Mouse (Mus musculus): ENCODE measurements at regions not wholly inside any gene's neighbourhood (a gene's known extent, or its start where the extent isn't known, plus 50 kb on each side); places are given as distances from the start of the nearest gene placed in this dataset.

DNA sequence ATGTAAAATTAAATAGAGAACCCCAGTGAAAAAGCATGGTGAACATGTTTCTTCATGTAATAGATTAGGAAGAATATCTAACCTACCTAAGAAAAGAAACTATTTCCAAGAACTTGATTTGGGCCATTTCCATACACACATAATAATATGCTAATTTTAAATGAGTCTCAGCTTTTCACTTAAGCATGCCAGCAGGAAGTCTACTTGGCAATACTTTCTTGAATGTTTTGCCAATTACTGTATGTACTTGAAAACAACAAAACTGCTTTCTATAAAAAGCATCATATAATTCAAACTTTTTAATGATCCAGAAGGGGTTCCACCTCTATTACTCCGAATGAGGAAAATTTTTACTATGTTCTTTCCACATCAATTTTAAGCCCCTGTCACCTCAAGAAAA is 1036.9 kb downstream of the Pcdh17 start:
- no peak for ATAC-seq (ENCODE audit: low FRiP score)
- Histone ChIP-seq H3K4me2 (replicated peaks; ENCODE audit: low read depth, low read length) (no peak overlapping the region), H3K27ac (ENCODE audit: low read depth, low read length) (no peak overlapping the region), H3K4me1 (replicated peaks; ENCODE audit: control insufficient read depth, insufficient read depth, low read length) (no peaks in the 10 kb centered on the region), H3K9ac (ENCODE audit: low read depth, low read length) (no peak overlapping the region), H3K27me3 (ENCODE audit: control insufficient read depth, insufficient read depth, low read length) (no peaks in the 10 kb centered on the region), H3K36me3 (ENCODE audit: control insufficient read depth, insufficient read depth, low read length) (no peaks in the 10 kb centered on the region), H3K4me3 (ENCODE audit: low read depth, low read length) (no peak overlapping the region), H3K9me3 (ENCODE audit: control insufficient read depth, low read length) (no peaks in the 10 kb centered on the region)
- 94% methylated on average over 1 of the region's 1 CpGs for WGBS
- no peak for DNase-seq (ENCODE audit: low spot score)

DNA sequence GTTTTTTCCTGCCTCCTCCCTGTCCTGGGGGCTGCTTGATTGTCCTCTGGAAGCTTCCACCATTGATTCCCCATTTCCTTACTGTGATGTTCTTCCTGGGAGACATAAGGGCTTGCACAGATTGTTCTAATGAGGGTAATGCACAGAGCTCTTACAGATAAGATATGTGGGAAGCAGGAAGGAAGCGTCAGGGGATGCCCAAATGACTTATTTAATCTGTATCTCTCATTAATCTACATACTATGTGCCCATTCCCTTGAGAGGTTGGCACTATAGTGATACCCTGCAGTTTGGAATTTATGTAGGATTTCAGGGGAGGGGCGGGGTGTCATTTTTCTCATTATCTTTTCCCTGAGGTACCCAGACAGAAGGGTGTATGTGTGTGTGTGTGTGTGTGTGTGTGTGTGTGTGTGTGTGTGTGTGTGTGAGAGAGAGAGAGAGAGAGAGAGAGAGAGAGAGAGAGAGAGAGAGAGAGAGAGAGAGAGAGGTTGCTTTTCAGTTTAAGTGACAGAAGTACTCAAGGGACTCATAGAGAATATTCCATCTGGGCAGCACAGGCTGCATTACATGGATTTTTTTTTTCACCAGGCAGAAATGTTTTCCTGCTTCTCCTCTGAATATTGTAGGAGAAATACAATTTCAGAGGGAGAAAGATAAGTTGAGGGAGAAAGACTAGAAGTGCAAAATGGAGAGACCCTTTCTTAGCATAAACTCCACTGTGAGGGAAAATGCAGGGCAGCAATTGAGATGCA is 1064.2 kb downstream of the Pcdh17 start:
- no peak overlapping the region for H3K4me2 ChIP-seq (replicated peaks; ENCODE audit: low read depth, low read length)
- ATAC-seq (ENCODE audit: low FRiP score) = peak; percentile 67
- no peaks in the 10 kb centered on the region for H3K27me3 ChIP-seq (ENCODE audit: control insufficient read depth, insufficient read depth, low read length)
- no peak overlapping the region for H3K27ac ChIP-seq (ENCODE audit: low read depth, low read length)
- no peaks in the 10 kb centered on the region for H3K9me3 ChIP-seq (ENCODE audit: control insufficient read depth, low read length)
- H3K36me3 ChIP-seq (ENCODE audit: control insufficient read depth, insufficient read depth, low read length) = no peaks in the 10 kb centered on the region
- H3K9ac ChIP-seq (ENCODE audit: low read depth, low read length) = no peak overlapping the region
- H3K4me3 ChIP-seq (ENCODE audit: low read depth, low read length) = no peak overlapping the region
- H3K4me1 ChIP-seq (replicated peaks; ENCODE audit: control insufficient read depth, insufficient read depth, low read length) = no peaks in the 10 kb centered on the region
- DNase-seq (ENCODE audit: low spot score) = peak; percentile 29
- WGBS = 65% methylated on average over 2 of the region's 2 CpGs

GRCm38 (mm10) chr14:85508527-85508926 is 1065.2 kb downstream of the Pcdh17 start:
- no peak overlapping the region for H3K4me3 ChIP-seq (ENCODE audit: low read depth, low read length)
- H3K4me2 ChIP-seq (replicated peaks; ENCODE audit: low read depth, low read length) = no peak overlapping the region
- peak; percentile 88 for ATAC-seq (ENCODE audit: low FRiP score)
- no peaks in the 10 kb centered on the region for H3K4me1 ChIP-seq (replicated peaks; ENCODE audit: control insufficient read depth, insufficient read depth, low read length)
- H3K9ac ChIP-seq (ENCODE audit: low read depth, low read length) = no peak overlapping the region
- WGBS = 23% methylated on average over 3 of the region's 3 CpGs
- H3K9me3 ChIP-seq (ENCODE audit: control insufficient read depth, low read length) = no peaks in the 10 kb centered on the region
- H3K27ac ChIP-seq (ENCODE audit: low read depth, low read length) = no peak overlapping the region
- no peaks in the 10 kb centered on the region for H3K36me3 ChIP-seq (ENCODE audit: control insufficient read depth, insufficient read depth, low read length)
- no peaks in the 10 kb centered on the region for H3K27me3 ChIP-seq (ENCODE audit: control insufficient read depth, insufficient read depth, low read length)
- peak; percentile 30 for DNase-seq (ENCODE audit: low spot score)

All from hindbrain, embryonic 11.5 days (tissue).